Mouse (Mus musculus) frontal cortex, postnatal 36 days (tissue): ENCODE measurements around the gene Fzd5.
A peak's percentile ranks its signal among the peaks of the same experiment; 100 is the strongest.

Experiments
- DNase-seq, 2 experiments: peaks; one replicate each; pipeline ENCODE4 v3.0.0; 2022; ENCODE audit warnings: low spot score in 2 of 2

Gene Fzd5

GRCm38 (mm10) chr1:64684440-64684839 is 53.1 kb downstream of the Fzd5 start:
- DNase-seq = no peak

GRCm38 (mm10) chr1:64683039-64683438 is 54.5 kb downstream of the Fzd5 start:
- peak in 1 of 2 experiments; percentile 46 for DNase-seq

GRCm38 (mm10) chr1:64681499-64681898 is 56.1 kb downstream of the Fzd5 start:
- no peak for DNase-seq
